Mouse (Mus musculus): ENCODE measurements around the gene Gm4450. TPM values are rescaled to one million over a fixed set of nuclear protein-coding genes. Genes with fewer than 3 reads are reported as not detected.
"Not testable (repeated sequence)": the region's sequence is repeated elsewhere in the genome, so short reads cannot be mapped to it uniquely, and the experiment has no call there.

Gm4450 gene
- polyA plus RNA-seq, 1 experiment from 2014 or later = not detected

DNA sequence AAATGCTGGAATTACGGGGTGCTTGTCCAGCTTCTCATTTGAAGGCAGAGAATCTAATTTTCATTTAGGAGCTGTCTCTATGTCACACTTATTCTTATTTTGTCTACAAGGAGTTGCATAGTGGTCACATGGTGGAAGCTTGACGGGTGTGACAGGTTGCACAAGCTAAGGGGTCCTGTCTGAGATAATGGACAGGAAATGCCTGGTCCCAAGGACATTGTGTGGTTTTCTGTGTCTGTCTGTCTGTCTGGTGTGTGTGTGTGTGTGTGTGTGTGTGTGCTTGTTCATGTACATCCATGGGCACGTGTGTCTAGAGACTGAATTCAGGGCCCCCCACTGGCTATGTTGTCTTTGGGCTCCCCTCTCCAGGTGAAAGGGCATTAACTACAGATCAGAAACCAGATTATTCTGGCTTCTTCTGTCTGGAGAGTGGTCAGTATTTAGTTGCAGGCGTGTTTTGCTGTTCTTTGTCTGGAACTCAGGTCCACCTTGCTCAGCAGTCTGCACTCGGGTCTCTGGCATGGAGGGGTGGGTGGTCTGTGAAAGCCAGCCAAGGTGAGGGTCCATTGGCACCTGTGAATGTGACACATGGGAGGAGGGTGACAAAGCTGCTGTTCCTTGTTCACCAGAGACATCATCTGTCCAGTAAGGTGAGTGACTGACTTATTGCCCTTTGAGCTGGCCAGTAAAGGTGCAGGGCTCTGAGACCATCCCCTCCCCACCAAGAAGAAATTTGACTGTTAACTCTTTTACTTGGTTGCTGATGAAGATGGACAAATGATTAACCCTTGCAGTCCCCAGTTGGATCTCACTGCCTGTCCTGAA is 40.3 kb downstream of the Gm4450 start:
- Histone ChIP-seq H3K9me3 (no peaks in the 10 kb centered on the region), H3K9ac (no peak overlapping the region), H3K4me2 (no peak overlapping the region), H3K27ac (no peak overlapping the region), H3K4me3 (no peak overlapping the region), H3K4me1 (peaks cover 8% of the 10 kb centered on the region), H3K27me3 (no peaks in the 10 kb centered on the region), H3K36me3 (no peaks in the 10 kb centered on the region)
- no peak for ATAC-seq (ENCODE audit: insufficient number of reproducible peaks, insufficient read depth, low FRiP score, low TSS enrichment, low read depth)
- 78% methylated on average over 5 of the region's 5 CpGs for WGBS

DNA sequence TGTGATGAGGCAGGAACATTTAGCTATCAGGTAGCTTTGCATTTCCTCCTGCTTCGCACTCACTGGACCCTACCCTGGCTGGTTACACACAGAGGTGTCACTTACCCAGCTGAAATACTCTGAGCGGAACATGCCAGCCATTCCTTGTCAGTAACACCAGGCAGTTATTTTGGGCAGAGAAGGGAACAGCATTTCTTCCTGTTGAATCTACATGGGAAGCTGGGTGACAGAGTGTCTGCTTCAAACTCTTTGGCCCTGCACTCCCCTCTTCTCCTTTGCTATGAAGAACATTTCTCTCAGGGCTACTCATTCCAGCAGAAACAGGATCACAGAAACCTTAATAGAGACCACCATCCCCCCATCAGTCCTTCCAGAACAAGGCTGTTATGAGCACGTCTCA is 42.6 kb downstream of the Gm4450 start:
- Histone ChIP-seq H3K4me2 (no peak overlapping the region), H3K27me3 (no peaks in the 10 kb centered on the region), H3K4me3 (no peak overlapping the region), H3K9ac (no peak overlapping the region), H3K4me1 (peaks cover 8% of the 10 kb centered on the region), H3K36me3 (no peaks in the 10 kb centered on the region), H3K9me3 (no peaks in the 10 kb centered on the region), H3K27ac (no peak overlapping the region)
- WGBS = 78% methylated on average over 3 of the region's 3 CpGs
- no peak for ATAC-seq (ENCODE audit: insufficient number of reproducible peaks, insufficient read depth, low FRiP score, low TSS enrichment, low read depth)

DNA sequence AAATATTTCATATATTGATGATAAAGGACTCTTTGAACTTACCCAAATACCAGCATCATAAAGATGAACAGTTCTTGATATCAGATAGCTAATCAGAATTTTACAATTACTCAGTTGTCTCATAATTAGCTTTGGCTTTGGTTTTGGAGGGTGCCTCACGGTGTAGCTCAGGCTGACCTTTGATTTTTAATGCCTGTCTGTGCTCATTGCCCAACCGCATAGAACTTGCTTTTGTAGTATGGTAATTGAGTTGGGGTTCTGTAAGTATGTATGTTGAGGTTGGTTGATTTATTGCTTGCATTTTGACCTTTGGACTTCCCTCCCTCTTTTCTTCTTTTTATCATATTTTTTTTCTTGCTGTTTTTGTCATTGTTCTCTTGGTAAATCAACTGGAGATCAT is 43.2 kb downstream of the Gm4450 start:
- no peak overlapping the region for H3K4me2 ChIP-seq
- ATAC-seq (ENCODE audit: insufficient number of reproducible peaks, insufficient read depth, low FRiP score, low TSS enrichment, low read depth) = no peak
- WGBS = 74% methylated on average over 2 of the region's 2 CpGs
- peaks cover 8% of the 10 kb centered on the region for H3K4me1 ChIP-seq
- H3K27me3 ChIP-seq = no peaks in the 10 kb centered on the region
- no peaks in the 10 kb centered on the region for H3K9me3 ChIP-seq
- no peak overlapping the region for H3K4me3 ChIP-seq
- no peaks in the 10 kb centered on the region for H3K36me3 ChIP-seq
- H3K27ac ChIP-seq = no peak overlapping the region
- no peak overlapping the region for H3K9ac ChIP-seq

DNA sequence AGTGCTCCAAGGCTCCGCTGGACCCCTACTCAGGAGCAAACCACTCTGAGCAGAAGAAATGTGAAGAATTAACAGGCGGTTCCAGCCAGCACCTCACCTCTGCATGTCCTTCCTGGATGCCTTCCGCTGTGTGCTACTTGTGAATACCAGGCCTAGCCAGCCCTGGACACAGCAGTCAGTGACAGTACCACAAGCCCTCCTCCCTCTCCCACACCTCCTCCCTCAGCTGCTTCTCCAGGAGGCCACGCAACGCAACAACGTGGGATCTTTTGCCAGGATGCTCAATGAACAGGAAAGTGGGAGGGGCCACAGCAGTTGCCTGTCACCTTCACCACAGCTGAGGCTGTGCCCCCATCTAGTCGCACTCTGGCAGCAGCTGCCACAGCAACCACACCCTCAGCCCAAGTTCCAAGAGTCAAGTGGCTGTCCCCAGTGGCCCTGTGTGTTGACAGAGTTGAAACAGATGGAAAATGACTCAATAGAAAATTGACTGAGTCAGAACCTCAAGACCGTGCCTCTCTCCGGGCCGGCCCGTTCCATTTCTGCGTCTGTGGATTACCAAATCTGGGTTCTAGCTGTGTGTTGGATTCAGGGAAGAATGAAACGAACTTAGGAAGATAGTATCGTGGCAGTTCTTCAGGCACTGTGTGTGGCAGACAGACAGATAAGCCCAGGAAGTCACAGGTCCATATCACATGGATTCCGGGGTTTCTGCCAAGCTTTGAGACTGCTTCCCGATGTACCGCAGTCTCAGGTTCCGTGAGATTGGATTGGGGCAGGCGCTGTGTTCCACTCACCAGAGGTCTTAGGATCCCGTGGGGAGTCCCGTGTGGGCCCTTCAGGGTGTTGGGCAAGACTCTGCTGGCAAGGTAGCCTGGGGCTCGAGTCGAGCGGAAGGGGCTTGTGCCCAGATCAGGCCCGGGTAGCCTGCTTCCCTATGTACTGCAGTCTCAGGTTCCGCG is 46.0 kb downstream of the Gm4450 start:
- not testable (repeated sequence) for H3K4me3 ChIP-seq; H3K9me3 ChIP-seq; H3K36me3 ChIP-seq; H3K27ac ChIP-seq; H3K9ac ChIP-seq; H3K27me3 ChIP-seq; H3K4me1 ChIP-seq; H3K4me2 ChIP-seq; ATAC-seq (ENCODE audit: insufficient number of reproducible peaks, insufficient read depth, low FRiP score, low TSS enrichment, low read depth)
- WGBS = 87% methylated on average over 17 of the region's 27 CpGs

DNA sequence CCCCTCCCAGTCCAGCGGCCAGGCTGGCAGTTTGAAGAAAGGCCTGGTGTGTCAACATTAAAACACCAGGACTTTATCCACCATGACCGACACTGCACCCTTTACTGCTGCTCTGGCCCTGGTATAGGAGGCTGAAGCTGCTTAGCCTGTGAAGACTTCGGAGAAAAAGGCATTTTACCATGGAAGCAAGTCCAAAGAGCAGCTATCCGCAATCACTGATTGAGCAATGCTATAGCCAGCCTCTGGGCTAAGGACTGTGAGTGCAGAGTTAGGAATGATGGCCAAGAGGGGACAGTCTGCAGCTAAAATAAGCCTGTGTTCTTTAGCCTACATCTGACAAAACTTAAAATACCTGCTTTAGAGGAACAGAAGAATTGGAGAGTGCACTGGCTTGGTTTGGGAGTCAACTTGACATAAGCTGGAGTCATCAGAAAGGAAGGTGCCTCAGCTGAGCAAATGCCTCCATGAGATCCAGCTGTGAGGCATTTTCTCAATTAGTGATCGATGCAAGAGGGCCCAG is 49.6 kb downstream of the Gm4450 start:
- ATAC-seq (ENCODE audit: insufficient number of reproducible peaks, insufficient read depth, low FRiP score, low TSS enrichment, low read depth); H3K4me3 ChIP-seq; H3K4me2 ChIP-seq; H3K27ac ChIP-seq; H3K4me1 ChIP-seq; H3K9ac ChIP-seq; H3K27me3 ChIP-seq; H3K36me3 ChIP-seq; H3K9me3 ChIP-seq: not testable (repeated sequence)
- WGBS = 69% methylated on average over 5 of the region's 5 CpGs

- not testable (repeated sequence) for H3K4me2 ChIP-seq; H3K9ac ChIP-seq; H3K27ac ChIP-seq; H3K4me1 ChIP-seq; ATAC-seq (ENCODE audit: insufficient number of reproducible peaks, insufficient read depth, low FRiP score, low TSS enrichment, low read depth); H3K4me3 ChIP-seq; H3K36me3 ChIP-seq; H3K27me3 ChIP-seq; H3K9me3 ChIP-seq
- WGBS = 67% methylated on average over 12 of the region's 12 CpGs
Measured at GRCm38 (mm10) chr3:98406569-98407144, 50.3 kb downstream of the Gm4450 start.

GRCm38 (mm10) chr3:98405877-98406276 is 51.0 kb downstream of the Gm4450 start:
- not testable (repeated sequence) for H3K4me3 ChIP-seq; H3K4me2 ChIP-seq; H3K9ac ChIP-seq; H3K36me3 ChIP-seq; H3K27me3 ChIP-seq; ATAC-seq (ENCODE audit: insufficient number of reproducible peaks, insufficient read depth, low FRiP score, low TSS enrichment, low read depth); H3K9me3 ChIP-seq; H3K27ac ChIP-seq; H3K4me1 ChIP-seq
- WGBS = 82% methylated on average over 6 of the region's 6 CpGs

DNA sequence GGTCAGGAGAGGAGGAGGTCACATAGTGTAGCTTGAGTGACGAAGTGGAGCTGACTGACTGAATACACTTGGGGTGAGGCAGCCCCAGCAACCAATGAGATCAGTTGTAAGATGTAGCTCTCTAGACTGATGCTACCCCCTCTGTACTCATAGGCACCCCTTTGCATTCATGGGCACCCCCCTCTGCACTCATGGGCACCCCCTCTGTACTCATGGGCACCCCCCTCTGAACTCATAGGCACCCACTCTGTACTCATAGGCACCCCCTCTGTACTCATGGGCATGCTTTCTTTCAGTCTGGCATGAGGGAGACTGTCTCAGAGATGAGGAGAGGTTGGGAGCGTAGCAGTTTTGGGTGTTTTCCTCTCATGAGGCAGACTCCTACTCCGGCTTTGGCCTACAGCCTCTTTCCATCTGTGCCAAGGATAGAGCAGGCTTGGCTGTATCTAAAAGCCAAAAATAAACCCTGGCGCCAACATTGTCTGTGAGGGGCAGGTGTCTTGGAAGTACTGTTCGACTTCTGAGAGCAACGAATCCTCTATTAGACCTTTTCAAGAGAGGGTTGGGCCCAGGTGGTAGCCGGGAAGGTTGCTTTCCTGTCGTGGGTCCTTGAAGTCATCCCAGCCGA is 52.5 kb downstream of the Gm4450 start:
- H3K4me3 ChIP-seq; H3K4me1 ChIP-seq; H3K36me3 ChIP-seq; H3K27me3 ChIP-seq; H3K4me2 ChIP-seq; H3K9me3 ChIP-seq; H3K9ac ChIP-seq; ATAC-seq (ENCODE audit: insufficient number of reproducible peaks, insufficient read depth, low FRiP score, low TSS enrichment, low read depth); H3K27ac ChIP-seq: not testable (repeated sequence)
- 92% methylated on average over 9 of the region's 9 CpGs for WGBS

Other genes with a start within 250 kb of the Gm4450 start
- gene Reg4, start 235.0 kb downstream of the Gm4450 start, polyA plus RNA-seq (2015; fragmentation: Nextera tagmentation; extraction: Ambion mirVana) = not detected in 2 replicates
- gene Hmgcs2, start 176.7 kb downstream of the Gm4450 start, polyA plus RNA-seq (2015; fragmentation: Nextera tagmentation; extraction: Ambion mirVana) = 2.6 and 6.4 TPM in 2 replicates
- gene Phgdh, start 117.1 kb downstream of the Gm4450 start, polyA plus RNA-seq (2015; fragmentation: Nextera tagmentation; extraction: Ambion mirVana) = 229 and 256 TPM in 2 replicates
- 7.2 and 8.2 TPM in 2 replicates for gene Zfp697, start 74.7 kb downstream of the Gm4450 start, polyA plus RNA-seq (2015; fragmentation: Nextera tagmentation; extraction: Ambion mirVana)
- gene Hsd3b4, start 53.4 kb upstream of the Gm4450 start, polyA plus RNA-seq (2015; fragmentation: Nextera tagmentation; extraction: Ambion mirVana) = not detected in 2 replicates
- gene Gm10681, start 131.7 kb upstream of the Gm4450 start, polyA plus RNA-seq (2015; fragmentation: Nextera tagmentation; extraction: Ambion mirVana) = not detected in 2 replicates
- gene Hsd3b5, start 173.1 kb upstream of the Gm4450 start, polyA plus RNA-seq (2015; fragmentation: Nextera tagmentation; extraction: Ambion mirVana) = not detected in 2 replicates